Mouse (Mus musculus) testis, postnatal 10 days (tissue): ENCODE measurements around the gene Tmem123.

Experiments used
- DNase-seq: peaks from one replicate; pipeline ENCODE4 v3.0.0; 2021; ENCODE audit warnings: low spot score

Gene Tmem123

GRCm38 (mm10) chr9:7775986-7776385 is 12.1 kb downstream of the Tmem123 start:
- DNase-seq = no peak

DNA sequence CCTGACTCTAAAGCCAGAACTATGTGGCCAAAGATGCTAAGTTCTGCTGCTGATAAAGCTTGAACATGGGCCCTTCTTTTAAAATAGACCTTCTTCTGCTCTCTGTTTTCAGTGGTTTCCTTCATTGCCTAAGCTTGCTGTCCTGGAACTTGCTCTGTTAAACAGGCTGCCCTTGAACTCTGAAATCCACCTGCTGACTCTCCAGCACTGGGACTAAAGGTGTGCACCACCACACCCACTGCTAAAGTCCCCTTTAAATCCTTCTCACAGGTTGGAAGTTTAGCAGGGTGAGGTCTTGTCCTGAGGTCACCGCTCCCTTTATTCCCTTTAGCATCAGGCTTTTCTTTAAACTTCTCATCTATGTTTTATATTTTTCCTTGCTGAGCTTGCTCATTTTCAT is 13.1 kb downstream of the Tmem123 start:
- no peak for DNase-seq

- DNase-seq = no peak
Measured at GRCm38 (mm10) chr9:7777652-7778051, 13.8 kb downstream of the Tmem123 start.

GRCm38 (mm10) chr9:7778771-7779170 is 14.9 kb downstream of the Tmem123 start:
- DNase-seq = no peak

- DNase-seq = no peak
Measured at GRCm38 (mm10) chr9:7779786-7780185, 15.9 kb downstream of the Tmem123 start.

- DNase-seq = no peak
Measured at GRCm38 (mm10) chr9:7780250-7781150, 16.7 kb downstream of the Tmem123 start.

GRCm38 (mm10) chr9:7783823-7784614 is 20.2 kb downstream of the Tmem123 start:
- no peak for DNase-seq

- DNase-seq = no peak
Measured at GRCm38 (mm10) chr9:7784615-7785012, 20.8 kb downstream of the Tmem123 start.

DNA sequence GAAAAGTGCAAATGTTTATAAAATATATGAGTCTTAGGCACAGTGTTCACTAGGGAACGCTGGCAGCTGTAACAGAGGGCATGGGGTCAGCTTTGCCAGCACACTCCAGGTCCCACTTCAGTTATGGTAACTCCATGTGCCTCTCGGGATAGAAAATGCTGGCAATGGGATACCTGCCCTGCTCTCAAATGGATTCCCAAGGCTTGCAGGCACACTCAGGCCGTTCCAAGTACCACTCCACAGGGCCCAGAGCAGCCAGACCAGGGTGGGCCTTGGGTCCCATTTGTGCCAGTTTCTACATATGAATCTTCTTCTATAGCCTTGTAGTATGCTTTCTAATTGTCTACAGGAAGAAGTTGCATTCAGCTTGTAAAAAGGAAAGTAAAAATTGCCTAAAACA is 21.6 kb downstream of the Tmem123 start:
- no peak for DNase-seq

GRCm38 (mm10) chr9:7786086-7786485 is 22.2 kb downstream of the Tmem123 start:
- no peak for DNase-seq

DNA sequence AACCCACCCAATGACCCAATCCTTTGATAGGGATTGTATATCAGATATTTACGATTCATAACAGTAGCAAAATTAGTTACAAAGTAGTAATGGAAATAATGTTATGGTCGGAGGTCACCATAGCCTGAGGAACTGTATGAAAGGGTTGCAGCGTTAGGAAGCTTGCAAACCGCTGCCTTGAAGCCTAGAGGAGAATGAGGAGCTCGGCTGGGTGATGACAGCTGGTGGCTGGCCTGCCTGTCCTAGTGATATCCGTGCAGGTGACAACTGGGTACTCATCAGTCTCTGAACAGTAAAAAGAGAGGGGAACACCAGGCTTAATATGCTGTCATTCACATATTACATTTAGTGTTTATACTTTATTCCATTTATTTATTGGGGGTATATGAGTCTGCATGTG is 24.6 kb downstream of the Tmem123 start:
- no peak for DNase-seq

DNA sequence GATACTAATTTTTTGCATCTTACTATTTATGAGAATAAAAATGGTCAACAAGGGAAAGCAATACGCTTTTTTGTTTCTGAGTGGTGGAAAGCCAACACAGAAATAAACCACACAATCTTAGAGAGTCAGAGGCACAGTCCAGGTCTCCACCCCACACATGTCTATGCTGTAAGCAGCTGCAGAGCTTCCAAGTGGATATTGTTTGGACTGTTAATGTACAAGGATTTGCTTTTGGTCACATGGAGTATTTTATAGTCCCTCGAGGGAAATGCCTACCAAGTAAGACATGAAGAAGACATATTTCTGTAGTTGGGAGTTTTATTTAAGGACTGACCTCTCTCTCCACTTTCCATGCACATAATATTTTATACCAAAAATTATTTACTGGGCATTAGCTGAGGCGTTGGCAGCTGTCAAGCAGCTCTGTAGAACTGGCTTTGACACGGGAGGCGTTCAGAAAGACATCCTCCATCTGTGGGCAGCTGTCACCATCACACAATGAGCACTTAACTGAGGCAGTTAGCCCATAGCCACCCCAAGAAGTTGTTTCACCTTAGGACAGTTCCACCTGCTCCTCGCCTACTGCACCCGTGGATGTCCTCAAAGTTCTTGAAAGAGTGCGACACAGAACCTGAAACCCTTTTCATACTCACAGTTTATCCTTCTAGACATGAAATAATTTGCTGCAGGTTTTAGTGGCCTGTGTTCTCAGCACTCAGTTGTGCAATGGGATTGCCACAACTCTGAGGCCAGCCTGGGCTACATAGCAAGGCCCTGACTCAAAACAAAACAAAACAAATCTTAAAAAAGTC is 26.1 kb downstream of the Tmem123 start:
- no peak for DNase-seq

- no peak for DNase-seq
Measured at GRCm38 (mm10) chr9:7790580-7791084, 26.8 kb downstream of the Tmem123 start.

DNA sequence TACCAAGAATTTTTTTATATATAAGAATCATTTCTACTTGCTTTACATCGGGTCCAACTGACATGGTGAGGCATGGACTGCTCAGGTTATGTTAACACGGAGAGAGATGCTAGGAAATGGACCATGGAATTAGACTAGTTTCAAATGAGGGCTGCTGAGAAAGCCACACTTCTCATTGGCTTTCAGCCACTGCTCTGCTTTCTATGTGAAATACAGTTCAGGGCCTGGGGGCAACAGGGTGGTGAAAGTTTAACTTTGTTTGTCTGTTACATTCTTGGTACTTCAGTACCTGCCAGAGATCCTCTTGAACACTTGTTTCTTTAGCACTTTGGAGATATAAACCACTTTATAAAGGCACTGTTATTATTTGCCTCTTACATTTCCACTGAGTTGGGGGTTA is 29.7 kb downstream of the Tmem123 start:
- DNase-seq = no peak

- no peak for DNase-seq
Measured at GRCm38 (mm10) chr9:7795581-7795980, 31.7 kb downstream of the Tmem123 start.

- no peak for DNase-seq
Measured at GRCm38 (mm10) chr9:7796129-7796864, 32.5 kb downstream of the Tmem123 start.

GRCm38 (mm10) chr9:7797542-7797941 is 33.7 kb downstream of the Tmem123 start:
- no peak for DNase-seq

GRCm38 (mm10) chr9:7798555-7798954 is 34.7 kb downstream of the Tmem123 start:
- DNase-seq = no peak

DNA sequence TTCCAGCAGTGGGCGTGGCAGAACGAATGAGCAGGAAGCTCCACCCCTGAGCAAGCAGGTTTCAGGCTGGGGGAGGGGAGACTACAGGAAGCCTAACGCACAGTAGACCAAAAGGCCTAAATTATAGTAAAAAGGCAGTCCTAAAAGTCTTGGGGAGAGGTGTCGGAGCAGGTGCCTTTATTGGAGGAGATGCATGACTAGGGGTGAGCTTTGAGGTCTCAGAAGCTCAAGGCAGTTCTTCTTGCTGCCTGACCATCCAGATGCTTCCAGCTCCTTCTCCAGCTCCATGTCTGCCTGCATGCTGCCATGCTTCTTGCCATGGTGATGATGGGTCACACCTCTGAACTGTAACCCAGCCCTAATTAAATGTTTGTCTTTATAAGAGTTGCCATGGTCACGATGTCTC is 41.3 kb downstream of the Tmem123 start:
- no peak for DNase-seq

- DNase-seq = no peak
Measured at GRCm38 (mm10) chr9:7822758-7823157, 58.9 kb downstream of the Tmem123 start.

DNA sequence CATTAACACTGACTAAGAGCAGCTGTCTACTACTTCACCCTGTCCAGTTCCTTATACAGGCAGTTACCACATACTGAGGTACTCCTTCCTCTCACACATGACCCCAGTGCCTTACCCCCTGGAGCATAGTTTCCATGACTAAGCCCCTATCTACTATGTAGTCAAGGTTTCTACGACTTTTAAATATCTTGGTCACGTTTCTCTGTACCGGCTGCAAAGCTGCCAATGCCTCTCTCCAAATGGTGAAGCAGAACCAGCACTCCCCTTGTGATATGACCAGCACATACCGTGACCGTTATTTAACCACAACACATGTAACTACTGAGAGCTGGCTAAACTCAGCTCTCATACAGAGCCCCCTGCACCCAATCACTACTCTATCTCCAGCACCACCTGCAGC is 61.1 kb downstream of the Tmem123 start:
- DNase-seq = no peak
